Mouse (Mus musculus) forebrain, embryonic 10.5 days (tissue): Measurements from ENCODE around the gene 4933409G03Rik. TPM values are rescaled to one million over a fixed set of nuclear protein-coding genes. Genes with fewer than 3 reads are reported as not detected.
"Not testable (repeated sequence)": the region's sequence is repeated elsewhere in the genome, so short reads cannot be mapped to it uniquely, and the experiment has no call there.

Experiments used
- DNase-seq: peaks from one replicate; pipeline ENCODE4 v3.0.0-alpha.2; 2017; ENCODE audit warnings: low spot score; ENCODE audit errors: extremely low spot score
- H3K27ac ChIP-seq: fragments of 300-500 bp; sonication (generic); 2 replicates; pipeline ENCODE4 v1.5.1; 2016; ENCODE audit warnings: mild to moderate bottlenecking
- H3K27me3 ChIP-seq: fragments of 300-500 bp; sonication (generic); 2 replicates; pipeline ENCODE4 v1.6.1; 2016; ENCODE audit warnings: mild to moderate bottlenecking; ENCODE audit not compliant: poor library complexity, severe bottlenecking
- H3K36me3 ChIP-seq: fragments of 300-500 bp; sonication (generic); replicated peaks from 2 replicates; pipeline ENCODE4 v1.6.1; 2016; ENCODE audit warnings: mild to moderate bottlenecking, moderate library complexity
- H3K4me1 ChIP-seq: fragments of 300-500 bp; sonication (generic); 2 replicates; pipeline ENCODE4 v1.6.1; 2016
- H3K4me3 ChIP-seq: fragments of 300-500 bp; sonication (generic); 2 replicates; pipeline ENCODE4 v1.5.1; 2016; ENCODE audit warnings: mild to moderate bottlenecking, moderate library complexity
- H3K9me3 ChIP-seq: fragments of 300-500 bp; sonication (generic); 2 replicates; pipeline ENCODE4 v1.6.1; 2016; ENCODE audit warnings: mild to moderate bottlenecking, moderate library complexity
- WGBS: fragments of 180-500 bp; shearing (Covaris S2); methylation state at CpG from one replicate; pipeline ENCODE4 v1.1.7; 2016; 5-methylcytosine and 5-hydroxymethylcytosine counted together
- polyA plus RNA-seq: library from polyadenylated mRNA; unstranded; fragments of >200 nt; fragmentation: Nextera tagmentation; extraction: Ambion mirVana; gene quantifications from 2 replicates; pipeline ENCODE4 v1.2.1, GENCODE M21; 2016

4933409G03Rik gene
- polyA plus RNA-seq = not detected in 2 replicates

- whole genome bisulfite sequencing = 94% methylated on average over 5 of the region's 5 CpGs
- Histone ChIP-seq H3K36me3 (no peaks in the 10 kb centered on the region), H3K4me3 (no peak within 1 kb of the TSS), H3K4me1 (no peaks in the 10 kb centered on the region), H3K27ac (no peak within 1 kb of the TSS), H3K27me3 (no peaks in the 10 kb centered on the region), H3K9me3 (no peaks in the 10 kb centered on the region)
- no peak for DNase-seq
Observed at GRCm38 (mm10) chr2:68582113-68582512, at the start of gene 4933409G03Rik. Gene 4933409G03Rik (plus strand): TSS chr2:68582413.

GRCm38 (mm10) chr2:68544190-68544589 is 38.0 kb upstream of the 4933409G03Rik start:
- DNase-seq = no peak
- Histone ChIP-seq H3K9me3 (no peaks in the 10 kb centered on the region; the same call in 1 of the 2 replicates), H3K4me3 (no peak overlapping the region), H3K27me3 (no peaks in the 10 kb centered on the region), H3K27ac (no peak overlapping the region), H3K36me3 (no peaks in the 10 kb centered on the region), H3K4me1 (no peaks in the 10 kb centered on the region)
- WGBS = 79% methylated on average over 2 of the region's 2 CpGs

GRCm38 (mm10) chr2:68560821-68561220 is 21.4 kb upstream of the 4933409G03Rik start:
- Histone ChIP-seq H3K9me3 (no peaks in the 10 kb centered on the region), H3K4me3 (no peak overlapping the region), H3K36me3 (no peaks in the 10 kb centered on the region), H3K27me3 (no peaks in the 10 kb centered on the region), H3K27ac (no peak overlapping the region), H3K4me1 (no peaks in the 10 kb centered on the region)
- 71% methylated on average over 4 of the region's 4 CpGs for WGBS
- no peak for DNase-seq

GRCm38 (mm10) chr2:68563331-68563730 is 18.9 kb upstream of the 4933409G03Rik start:
- Histone ChIP-seq H3K27ac (no peak overlapping the region), H3K4me3 (no peak overlapping the region), H3K4me1 (no peaks in the 10 kb centered on the region), H3K9me3 (no peaks in the 10 kb centered on the region), H3K27me3 (no peaks in the 10 kb centered on the region), H3K36me3 (no peaks in the 10 kb centered on the region)
- 25% methylated on average over 3 of the region's 3 CpGs for WGBS
- no peak for DNase-seq

- DNase-seq = no peak
- Histone ChIP-seq H3K4me1 (no peaks in the 10 kb centered on the region), H3K27me3 (no peaks in the 10 kb centered on the region), H3K4me3 (no peak overlapping the region), H3K9me3 (no peaks in the 10 kb centered on the region), H3K27ac (no peak overlapping the region), H3K36me3 (no peaks in the 10 kb centered on the region)
- WGBS = 95% methylated on average over 15 of the region's 15 CpGs
Observed at GRCm38 (mm10) chr2:68568361-68568760, 13.9 kb upstream of the 4933409G03Rik start.

GRCm38 (mm10) chr2:68572340-68572739 is 9.9 kb upstream of the 4933409G03Rik start:
- Histone ChIP-seq H3K27me3 (no peaks in the 10 kb centered on the region), H3K4me1 (no peaks in the 10 kb centered on the region), H3K27ac (no peak overlapping the region), H3K36me3 (no peaks in the 10 kb centered on the region), H3K9me3 (no peaks in the 10 kb centered on the region), H3K4me3 (no peak overlapping the region)
- no peak for DNase-seq
- 30% methylated on average over 4 of the region's 4 CpGs for WGBS

GRCm38 (mm10) chr2:68592765-68593164 is 10.6 kb downstream of the 4933409G03Rik start:
- Histone ChIP-seq H3K9me3 (no peaks in the 10 kb centered on the region), H3K27ac (no peak overlapping the region), H3K4me3 (no peak overlapping the region), H3K36me3 (no peaks in the 10 kb centered on the region), H3K4me1 (no peaks in the 10 kb centered on the region), H3K27me3 (no peaks in the 10 kb centered on the region)
- DNase-seq = no peak
- WGBS = 85% methylated on average over 3 of the region's 3 CpGs

- not testable (repeated sequence) for H3K36me3 ChIP-seq, H3K27ac ChIP-seq, H3K4me3 ChIP-seq, H3K9me3 ChIP-seq, H3K4me1 ChIP-seq, DNase-seq, H3K27me3 ChIP-seq
- 85% methylated on average over 2 of the region's 5 CpGs for WGBS
Observed at GRCm38 (mm10) chr2:68656186-68656585, 74.0 kb downstream of the 4933409G03Rik start, which contains the start of gene 4932414N04Rik. Gene 4932414N04Rik (plus strand): TSS chr2:68656486.

Other genes starting within 250 kb of the 4933409G03Rik start
- gene Stk39, start 110.1 kb upstream of the 4933409G03Rik start, polyA plus RNA-seq = 29.5 and 30.2 TPM in 2 replicates
- gene 4932414N04Rik, start 74.1 kb downstream of the 4933409G03Rik start, polyA plus RNA-seq = not detected in 2 replicates